Mouse (Mus musculus): Measurements from ENCODE around the gene Spata13. TPM values are rescaled to one million over a fixed set of nuclear protein-coding genes. Genes with fewer than 3 reads are reported as not detected.

Gene Spata13
- polyA plus RNA-seq (2014; fragmentation: Nextera tagmentation; extraction: Ambion mirVana), result 14.2 and 14.3 TPM in 2 replicates

GRCm38 (mm10) chr14:60633961-60634864 lies at the start of gene Spata13:
Gene Spata13, plus strand, starts transcription at chr14:60634001.
- Histone ChIP-seq H3K36me3 (ENCODE audit: insufficient read depth) (no peaks in the 10 kb centered on the region), H3K9ac (peak within 1 kb of the TSS; percentile 58), H3K4me1 (ENCODE audit: insufficient read depth) (peaks cover 3% of the 10 kb centered on the region; the same call in 1 of the 2 replicates), H3K4me2 (peak within 1 kb of the TSS; percentile 94), H3K27me3 (ENCODE audit: insufficient read depth, low read length) (no peaks in the 10 kb centered on the region), H3K4me3 (ENCODE audit: low read depth, low read length) (peak within 1 kb of the TSS; percentile 59), H3K27ac (ENCODE audit: low read depth) (peak within 1 kb of the TSS; percentile 68; the same call in 1 of the 2 replicates), H3K9me3 (ENCODE audit: low read depth, low read length) (no peaks in the 10 kb centered on the region)
- ATAC-seq (ENCODE audit: insufficient read depth), result peak; percentile 90
- peak; percentile 10; the same call in 1 of the 2 replicates for TF ChIP-seq CTCF (IDR thresholded peaks at IDR 0.05; ENCODE audit: low read depth)
- WGBS, result under 1% methylated on average over 49 of the region's 50 CpGs
- peak; percentile 95 for DNase-seq

DNA sequence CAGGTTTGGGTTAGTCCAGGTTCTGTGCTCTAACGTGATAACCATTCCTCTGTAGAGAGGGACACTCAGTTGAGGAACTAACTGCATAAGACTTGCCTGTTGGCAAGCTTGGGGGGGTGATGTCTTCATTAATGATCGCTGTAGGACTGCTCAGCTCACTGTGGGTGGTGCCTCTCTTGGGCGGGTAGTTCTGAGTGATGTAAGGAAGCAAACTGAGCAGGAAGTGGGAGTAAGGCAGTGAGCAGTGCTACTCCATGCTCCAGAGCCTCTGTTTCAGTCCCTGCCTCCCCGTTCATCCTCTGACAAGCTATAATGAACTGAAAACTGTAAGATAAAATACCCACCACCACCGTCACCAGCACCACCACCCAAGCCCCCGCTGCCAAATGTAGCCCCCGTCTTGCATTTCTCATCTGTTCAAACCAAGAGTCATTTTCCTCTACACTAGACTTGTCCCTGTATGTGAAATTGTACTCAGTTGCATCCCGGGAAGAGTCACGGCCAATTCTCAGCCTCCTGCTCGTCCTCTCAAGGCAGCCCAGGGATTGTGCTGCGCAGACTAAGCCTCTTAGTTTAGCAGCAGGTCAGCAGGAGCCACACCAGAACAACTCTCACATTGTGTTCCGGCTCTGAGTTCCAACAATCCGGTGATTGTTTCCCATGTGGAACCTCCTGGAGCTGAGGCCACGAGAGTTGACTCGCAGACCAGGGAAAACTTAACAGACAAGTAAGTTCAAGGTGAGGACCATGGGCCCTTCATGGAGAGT lies 46.9 kb upstream of the Spata13 start:
- Histone ChIP-seq H3K27ac (ENCODE audit: low read depth) (peak overlapping the region; percentile 52), H3K4me1 (ENCODE audit: insufficient read depth) (peaks cover 7% of the 10 kb centered on the region), H3K9me3 (ENCODE audit: low read depth, low read length) (no peaks in the 10 kb centered on the region), H3K9ac (no peak overlapping the region), H3K27me3 (ENCODE audit: insufficient read depth, low read length) (no peaks in the 10 kb centered on the region), H3K36me3 (ENCODE audit: insufficient read depth) (no peaks in the 10 kb centered on the region), H3K4me3 (ENCODE audit: low read depth, low read length) (no peak overlapping the region), H3K4me2 (no peak overlapping the region)
- DNase-seq (peak; percentile 43), ATAC-seq (ENCODE audit: insufficient read depth) (peak; percentile 60; the same call in 1 of the 2 replicates)
- no peak for TF ChIP-seq CTCF (IDR thresholded peaks at IDR 0.05; ENCODE audit: low read depth)
- WGBS, result 55% methylated on average over 15 of the region's 15 CpGs

- Histone ChIP-seq H3K27me3 (ENCODE audit: insufficient read depth, low read length) (no peaks in the 10 kb centered on the region), H3K9me3 (ENCODE audit: low read depth, low read length) (no peaks in the 10 kb centered on the region), H3K4me2 (no peak overlapping the region), H3K27ac (ENCODE audit: low read depth) (peak overlapping the region; percentile 50; the same call in 1 of the 2 replicates), H3K4me3 (ENCODE audit: low read depth, low read length) (no peak overlapping the region), H3K4me1 (ENCODE audit: insufficient read depth) (peaks cover 19% of the 10 kb centered on the region), H3K9ac (no peak overlapping the region), H3K36me3 (ENCODE audit: insufficient read depth) (no peaks in the 10 kb centered on the region)
- DNase-seq (no peak), ATAC-seq (ENCODE audit: insufficient read depth) (no peak)
- TF ChIP-seq CTCF (IDR thresholded peaks at IDR 0.05; ENCODE audit: low read depth), result no peak
- 76% methylated on average over 2 of the region's 2 CpGs for whole genome bisulfite sequencing
These were observed 44.8 kb upstream of the Spata13 start for GRCm38 (mm10) chr14:60589001-60589400.

GRCm38 (mm10) chr14:60592339-60592738 lies 41.5 kb upstream of the Spata13 start:
- Histone ChIP-seq H3K4me2 (peak overlapping the region; percentile 33; the same call in 1 of the 2 replicates), H3K9me3 (ENCODE audit: low read depth, low read length) (no peaks in the 10 kb centered on the region), H3K4me1 (ENCODE audit: insufficient read depth) (peaks cover 24% of the 10 kb centered on the region), H3K36me3 (ENCODE audit: insufficient read depth) (no peaks in the 10 kb centered on the region), H3K4me3 (ENCODE audit: low read depth, low read length) (no peak overlapping the region), H3K27ac (ENCODE audit: low read depth) (peak overlapping the region; percentile 74), H3K27me3 (ENCODE audit: insufficient read depth, low read length) (no peaks in the 10 kb centered on the region), H3K9ac (no peak overlapping the region)
- no peak for TF ChIP-seq CTCF (IDR thresholded peaks at IDR 0.05; ENCODE audit: low read depth)
- DNase-seq, result no peak
- 34% methylated on average over 5 of the region's 5 CpGs for WGBS
- ATAC-seq (ENCODE audit: insufficient read depth), result peak; percentile 26; the same call in 1 of the 2 replicates

DNA sequence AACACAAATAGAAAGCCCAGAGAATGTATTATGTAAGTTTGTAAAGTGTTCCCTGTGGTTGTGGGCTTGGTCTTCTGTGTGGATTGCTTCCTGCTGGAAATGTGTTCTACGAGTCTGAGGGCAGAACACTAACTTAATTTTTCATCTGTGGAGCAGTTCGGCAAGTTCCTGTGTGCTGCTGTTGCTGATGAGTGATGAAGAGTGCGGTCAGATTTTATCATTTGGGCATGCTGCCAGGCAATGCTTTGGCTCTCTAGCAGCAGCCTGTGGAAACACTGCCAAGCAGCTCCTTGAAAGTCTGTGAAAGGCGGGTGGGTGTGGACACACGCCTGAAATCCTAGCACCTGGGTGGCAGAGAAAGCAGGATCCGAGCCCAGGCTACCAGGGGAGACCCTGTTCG lies 41.0 kb upstream of the Spata13 start:
- Histone ChIP-seq H3K27ac (ENCODE audit: low read depth) (peak overlapping the region; percentile 74; the same call in 1 of the 2 replicates), H3K4me3 (ENCODE audit: low read depth, low read length) (no peak overlapping the region), H3K4me1 (ENCODE audit: insufficient read depth) (peaks cover 28% of the 10 kb centered on the region), H3K36me3 (ENCODE audit: insufficient read depth) (no peaks in the 10 kb centered on the region), H3K9me3 (ENCODE audit: low read depth, low read length) (no peaks in the 10 kb centered on the region), H3K27me3 (ENCODE audit: insufficient read depth, low read length) (no peaks in the 10 kb centered on the region), H3K9ac (no peak overlapping the region), H3K4me2 (peak overlapping the region; percentile 33; the same call in 1 of the 2 replicates)
- ATAC-seq (ENCODE audit: insufficient read depth), result peak; percentile 77
- TF ChIP-seq CTCF (IDR thresholded peaks at IDR 0.05; ENCODE audit: low read depth), result no peak
- 5% methylated on average over 7 of the region's 7 CpGs for WGBS
- DNase-seq, result peak; percentile 92

- Histone ChIP-seq H3K27ac (ENCODE audit: low read depth) (peak overlapping the region; percentile 44; the same call in 1 of the 2 replicates), H3K36me3 (ENCODE audit: insufficient read depth) (no peaks in the 10 kb centered on the region), H3K9me3 (ENCODE audit: low read depth, low read length) (no peaks in the 10 kb centered on the region), H3K4me3 (ENCODE audit: low read depth, low read length) (no peak overlapping the region), H3K4me1 (ENCODE audit: insufficient read depth) (peaks cover 15% of the 10 kb centered on the region), H3K27me3 (ENCODE audit: insufficient read depth, low read length) (no peaks in the 10 kb centered on the region), H3K9ac (no peak overlapping the region), H3K4me2 (no peak overlapping the region)
- DNase-seq, result peak; percentile 44
- TF ChIP-seq CTCF (IDR thresholded peaks at IDR 0.05; ENCODE audit: low read depth), result no peak
- WGBS, result 4% methylated on average over 4 of the region's 4 CpGs
- peak; percentile 26; the same call in 1 of the 2 replicates for ATAC-seq (ENCODE audit: insufficient read depth)
These were observed 36.2 kb upstream of the Spata13 start for GRCm38 (mm10) chr14:60597571-60597970.
